Mouse (Mus musculus): ENCODE measurements at regions not wholly inside any gene's neighbourhood (a gene's known extent, or its start where the extent isn't known, plus 50 kb on each side); places are given as distances from the start of the nearest gene placed in this dataset.

GRCm38 (mm10) chr1:177573781-177574180 lies 131.6 kb downstream of the Zbtb18 start:
- ATAC-seq = no peak
- H3K4me1 ChIP-seq (replicated peaks) = no peaks in the 10 kb centered on the region
- H3K27ac ChIP-seq = no peak overlapping the region
- 91% methylated on average over 4 of the region's 4 CpGs for WGBS
- no peak overlapping the region for H3K4me3 ChIP-seq (replicated peaks)
- no peaks in the 10 kb centered on the region for H3K36me3 ChIP-seq
- no peaks in the 10 kb centered on the region for H3K9me3 ChIP-seq
- no peaks in the 10 kb centered on the region for H3K27me3 ChIP-seq
- H3K4me2 ChIP-seq (replicated peaks) = no peak overlapping the region
- no peak overlapping the region for H3K9ac ChIP-seq (replicated peaks)

- Histone ChIP-seq H3K27ac (no peak overlapping the region), H3K36me3 (no peaks in the 10 kb centered on the region), H3K9me3 (no peaks in the 10 kb centered on the region), H3K4me3 (replicated peaks) (no peak overlapping the region), H3K27me3 (no peaks in the 10 kb centered on the region), H3K4me2 (replicated peaks) (no peak overlapping the region), H3K4me1 (replicated peaks) (no peaks in the 10 kb centered on the region), H3K9ac (replicated peaks) (no peak overlapping the region)
- ATAC-seq = no peak
- WGBS = 86% methylated on average over 7 of the region's 7 CpGs
Measured at GRCm38 (mm10) chr1:177574312-177574711, 132.2 kb downstream of the Zbtb18 start.

GRCm38 (mm10) chr1:177584302-177584886 lies 142.2 kb downstream of the Zbtb18 start:
- 80% methylated on average over 5 of the region's 5 CpGs for WGBS
- no peak overlapping the region for H3K27ac ChIP-seq
- no peak overlapping the region for H3K9ac ChIP-seq (replicated peaks)
- H3K4me1 ChIP-seq (replicated peaks) = no peaks in the 10 kb centered on the region
- no peaks in the 10 kb centered on the region for H3K9me3 ChIP-seq
- H3K4me2 ChIP-seq (replicated peaks) = no peak overlapping the region
- H3K36me3 ChIP-seq = no peaks in the 10 kb centered on the region
- no peak overlapping the region for H3K4me3 ChIP-seq (replicated peaks)
- ATAC-seq = no peak
- no peaks in the 10 kb centered on the region for H3K27me3 ChIP-seq

- no peaks in the 10 kb centered on the region for H3K4me1 ChIP-seq (replicated peaks)
- no peak overlapping the region for H3K27ac ChIP-seq
- no peaks in the 10 kb centered on the region for H3K9me3 ChIP-seq
- H3K4me3 ChIP-seq (replicated peaks) = no peak overlapping the region
- WGBS = 88% methylated on average over 2 of the region's 2 CpGs
- H3K4me2 ChIP-seq (replicated peaks) = no peak overlapping the region
- ATAC-seq = no peak
- no peaks in the 10 kb centered on the region for H3K36me3 ChIP-seq
- no peaks in the 10 kb centered on the region for H3K27me3 ChIP-seq
- no peak overlapping the region for H3K9ac ChIP-seq (replicated peaks)
Measured at GRCm38 (mm10) chr1:177585320-177585719, 143.2 kb downstream of the Zbtb18 start.

- Histone ChIP-seq H3K27me3 (no peaks in the 10 kb centered on the region), H3K4me1 (replicated peaks) (no peaks in the 10 kb centered on the region), H3K4me3 (replicated peaks) (no peak overlapping the region), H3K36me3 (no peaks in the 10 kb centered on the region), H3K4me2 (replicated peaks) (no peak overlapping the region), H3K9me3 (no peaks in the 10 kb centered on the region), H3K9ac (replicated peaks) (no peak overlapping the region), H3K27ac (no peak overlapping the region)
- no peak for ATAC-seq
- WGBS = 87% methylated on average over 7 of the region's 7 CpGs
Measured at GRCm38 (mm10) chr1:177589034-177589433, 140.6 kb upstream of the 1700016C15Rik start.

- no peak overlapping the region for H3K4me2 ChIP-seq (replicated peaks)
- no peak overlapping the region for H3K9ac ChIP-seq (replicated peaks)
- H3K27me3 ChIP-seq = no peaks in the 10 kb centered on the region
- no peak for ATAC-seq
- 72% methylated on average over 4 of the region's 4 CpGs for whole genome bisulfite sequencing
- no peak overlapping the region for H3K4me3 ChIP-seq (replicated peaks)
- no peak overlapping the region for H3K27ac ChIP-seq
- no peaks in the 10 kb centered on the region for H3K4me1 ChIP-seq (replicated peaks)
- H3K36me3 ChIP-seq = no peaks in the 10 kb centered on the region
- H3K9me3 ChIP-seq = no peaks in the 10 kb centered on the region
Measured at GRCm38 (mm10) chr1:177589656-177590055, 140.0 kb upstream of the 1700016C15Rik start.

- ATAC-seq = no peak
- Histone ChIP-seq H3K9me3 (no peaks in the 10 kb centered on the region), H3K4me1 (replicated peaks) (no peaks in the 10 kb centered on the region), H3K4me3 (replicated peaks) (no peak overlapping the region), H3K27ac (no peak overlapping the region), H3K4me2 (replicated peaks) (no peak overlapping the region), H3K27me3 (no peaks in the 10 kb centered on the region), H3K9ac (replicated peaks) (no peak overlapping the region), H3K36me3 (no peaks in the 10 kb centered on the region)
- WGBS = 96% methylated on average over 3 of the region's 3 CpGs
Measured at GRCm38 (mm10) chr1:177591742-177592141, 137.9 kb upstream of the 1700016C15Rik start.

GRCm38 (mm10) chr1:177592337-177592736 lies 137.3 kb upstream of the 1700016C15Rik start:
- no peak overlapping the region for H3K27ac ChIP-seq
- no peak overlapping the region for H3K9ac ChIP-seq (replicated peaks)
- 92% methylated on average over 9 of the region's 9 CpGs for WGBS
- H3K27me3 ChIP-seq = no peaks in the 10 kb centered on the region
- no peak overlapping the region for H3K4me2 ChIP-seq (replicated peaks)
- H3K36me3 ChIP-seq = no peaks in the 10 kb centered on the region
- ATAC-seq = no peak
- no peaks in the 10 kb centered on the region for H3K9me3 ChIP-seq
- H3K4me1 ChIP-seq (replicated peaks) = no peaks in the 10 kb centered on the region
- no peak overlapping the region for H3K4me3 ChIP-seq (replicated peaks)

- 87% methylated on average over 13 of the region's 13 CpGs for WGBS
- no peaks in the 10 kb centered on the region for H3K4me1 ChIP-seq (replicated peaks)
- ATAC-seq = no peak
Measured at GRCm38 (mm10) chr1:177594341-177594740, 135.3 kb upstream of the 1700016C15Rik start.

GRCm38 (mm10) chr1:177595326-177595914 lies 134.2 kb upstream of the 1700016C15Rik start:
- ATAC-seq = no peak
- WGBS = 80% methylated on average over 7 of the region's 7 CpGs
- no peaks in the 10 kb centered on the region for H3K9me3 ChIP-seq
- no peak overlapping the region for H3K4me3 ChIP-seq (replicated peaks)
- H3K4me1 ChIP-seq (replicated peaks) = no peaks in the 10 kb centered on the region
- no peaks in the 10 kb centered on the region for H3K36me3 ChIP-seq
- H3K9ac ChIP-seq (replicated peaks) = no peak overlapping the region
- H3K27ac ChIP-seq = no peak overlapping the region
- no peaks in the 10 kb centered on the region for H3K27me3 ChIP-seq
- no peak overlapping the region for H3K4me2 ChIP-seq (replicated peaks)

More at GRCm38 (mm10) chr1:177594341-177594740, 135.3 kb upstream of the 1700016C15Rik start:
- Histone ChIP-seq H3K27ac (no peak overlapping the region), H3K27me3 (no peaks in the 10 kb centered on the region), H3K9ac (replicated peaks) (no peak overlapping the region), H3K4me2 (replicated peaks) (no peak overlapping the region), H3K4me3 (replicated peaks) (no peak overlapping the region), H3K36me3 (no peaks in the 10 kb centered on the region), H3K9me3 (no peaks in the 10 kb centered on the region)

- Histone ChIP-seq H3K4me2 (replicated peaks) (no peak overlapping the region), H3K4me3 (replicated peaks) (no peak overlapping the region), H3K4me1 (replicated peaks) (no peaks in the 10 kb centered on the region), H3K36me3 (no peaks in the 10 kb centered on the region), H3K9me3 (no peaks in the 10 kb centered on the region), H3K27me3 (no peaks in the 10 kb centered on the region), H3K9ac (replicated peaks) (no peak overlapping the region), H3K27ac (no peak overlapping the region)
- no peak for ATAC-seq
- WGBS = 86% methylated on average over 4 of the region's 4 CpGs
Measured at GRCm38 (mm10) chr1:177597036-177597435, 132.6 kb upstream of the 1700016C15Rik start.

- Histone ChIP-seq H3K4me1 (replicated peaks) (peaks cover 7% of the 10 kb centered on the region), H3K4me3 (replicated peaks) (no peak overlapping the region), H3K27ac (0 out of 2 replicates have a peak overlapping the region, but pooled peaks have one; percentile 35), H3K27me3 (no peaks in the 10 kb centered on the region), H3K9ac (replicated peaks) (no peak overlapping the region), H3K9me3 (no peaks in the 10 kb centered on the region), H3K36me3 (no peaks in the 10 kb centered on the region), H3K4me2 (replicated peaks) (no peak overlapping the region)
- WGBS = 25% methylated on average over 6 of the region's 6 CpGs
- ATAC-seq = peak; percentile 71; the same call in 1 of the 2 replicates
Measured at GRCm38 (mm10) chr1:177605353-177605969, 124.2 kb upstream of the 1700016C15Rik start.

All from midbrain, embryonic 13.5 days (tissue).